Mouse (Mus musculus) liver, embryonic 14.5 days (tissue): ENCODE measurements around the gene Sytl3.

Experiments used
- CTCF ChIP-seq: IDR thresholded peaks from 2 replicates; pipeline ENCODE4 v1.5.1; 2016; ENCODE audit warnings: antibody characterized with exemption, low read depth, control low read depth
- EP300 ChIP-seq: IDR thresholded peaks from 2 replicates; pipeline ENCODE4 v1.6.1; 2016; ENCODE audit warnings: antibody characterized with exemption, low read depth

DNA sequence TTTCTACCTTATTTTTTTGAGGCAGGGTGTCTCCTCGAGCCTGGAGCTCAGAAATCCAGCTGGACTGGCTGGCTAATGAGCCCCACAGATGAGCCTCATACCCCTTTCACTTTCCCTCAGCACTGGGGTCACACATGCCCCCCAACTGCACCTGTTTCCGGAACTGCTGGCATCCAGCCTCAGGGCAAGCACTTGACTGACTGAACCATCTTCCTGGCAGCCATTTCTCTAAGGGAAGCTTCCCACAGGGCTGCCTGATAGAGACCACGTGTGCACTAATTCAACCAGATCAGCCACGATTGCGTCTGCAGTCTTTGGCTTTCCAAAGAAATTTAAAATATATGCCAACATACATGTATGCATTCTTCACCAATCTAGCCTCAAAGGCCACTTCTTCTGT lies 86.6 kb downstream of the Sytl3 start:
- no peak for TF ChIP-seq CTCF
- no peak for TF ChIP-seq EP300
